Mouse (Mus musculus) adrenal gland, postnatal 36 days (tissue): ENCODE results near the gene Pdzrn4. TPM values are rescaled to one million over a fixed set of nuclear protein-coding genes. Genes with fewer than 3 reads are reported as not detected.
A peak's percentile ranks its signal among the peaks of the same experiment; 100 is the strongest.
"Not testable (repeated sequence)": the region's sequence is repeated elsewhere in the genome, so short reads cannot be mapped to it uniquely, and the experiment has no call there.

ENCODE experiments used
- DNase-seq, 2 experiments: peaks; one replicate each; pipeline ENCODE4 v3.0.0; 2021; ENCODE audit warnings: mixed read lengths in 1 of 2
- long read RNA-seq, 2 experiments: library from polyadenylated mRNA; stranded (forward); transcript quantifications; one replicate each; pipeline ENCODE4 v2.0.0; 2021; ENCODE audit warnings: borderline sequencing depth in 2 of 2
- total RNA-seq, 2 experiments: library from RNA; stranded (reverse); gene quantifications; 2 replicates each; pipeline ENCODE4 v1.2.3; 2021

Pdzrn4 gene
- not detected for total RNA-seq
- long read RNA-seq, experiment 1, partial matches to known transcripts = 0 of 1 reads
- long read RNA-seq, experiment 1, other reads (novel, unspliced or antisense) = 0 of 1 reads
- long read RNA-seq, experiment 2 = 0 reads

GRCm38 (mm10) chr15:92396770-92397608 is at the start of gene Pdzrn4:
Gene Pdzrn4, plus strand, starts transcription at chr15:92396881.
- DNase-seq = peak; percentile 1 to 13

DNA sequence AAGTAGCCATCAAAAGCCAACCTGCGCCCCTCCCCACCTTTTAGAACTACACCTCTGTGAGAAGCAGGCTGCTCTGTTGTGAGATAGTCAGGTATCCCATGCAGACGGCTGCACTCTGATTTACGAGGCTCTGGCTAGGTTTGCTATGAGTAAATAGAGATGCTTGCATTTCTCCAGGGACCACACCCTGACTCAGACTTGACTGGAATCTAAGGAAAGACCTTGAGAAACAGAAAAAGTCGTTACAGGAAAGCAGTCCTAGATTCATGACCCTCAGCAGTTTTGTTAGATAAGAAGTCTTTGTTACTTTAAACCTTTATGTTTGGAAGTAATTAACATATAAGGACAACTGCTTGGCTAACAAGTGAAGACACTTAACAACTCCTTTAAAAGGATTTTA is 49.3 kb upstream of the Pdzrn4 start:
- no peak for DNase-seq

DNA sequence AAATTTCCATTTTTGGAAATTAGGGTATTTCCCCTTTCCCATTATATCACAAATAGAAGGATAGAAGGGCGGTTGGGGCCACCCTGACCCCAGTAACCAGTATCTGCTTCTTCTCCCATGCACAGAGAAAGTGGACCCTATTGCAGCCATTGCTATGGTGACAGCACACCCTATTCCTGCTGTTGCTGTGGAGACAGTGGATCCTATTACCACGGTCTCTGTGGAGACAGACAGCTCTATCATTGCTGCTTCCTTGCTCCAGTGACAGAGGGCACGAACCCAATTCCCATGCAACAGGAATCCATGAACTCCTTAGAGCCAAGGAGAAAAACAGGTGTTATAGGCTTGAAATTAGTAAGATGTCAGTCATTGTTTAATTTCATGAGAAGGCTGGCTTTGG is 48.8 kb upstream of the Pdzrn4 start:
- no peak for DNase-seq

- DNase-seq = not testable (repeated sequence)
Observed at GRCm38 (mm10) chr15:92348453-92348852, 48.2 kb upstream of the Pdzrn4 start.

DNA sequence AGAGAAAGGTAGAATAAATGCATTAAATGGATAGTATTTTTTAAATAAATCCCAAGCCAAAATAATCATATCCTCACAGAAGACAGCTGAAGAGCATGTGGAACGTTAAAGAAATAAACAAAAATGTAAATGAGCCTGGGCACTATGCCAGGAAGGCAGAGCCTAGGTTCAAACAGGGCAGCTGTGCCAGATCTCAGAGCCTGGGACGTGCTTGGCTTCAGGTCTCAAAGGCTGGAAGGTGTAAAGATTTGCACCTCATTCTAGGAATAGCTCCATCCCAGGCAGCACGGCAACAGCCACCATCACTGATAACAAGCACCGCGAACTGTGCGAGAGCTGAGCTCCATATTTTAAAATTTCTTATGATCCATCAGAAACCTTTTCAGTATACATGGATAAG is 32.5 kb upstream of the Pdzrn4 start:
- no peak for DNase-seq

GRCm38 (mm10) chr15:92364592-92364991 is 32.1 kb upstream of the Pdzrn4 start:
- DNase-seq = no peak

DNA sequence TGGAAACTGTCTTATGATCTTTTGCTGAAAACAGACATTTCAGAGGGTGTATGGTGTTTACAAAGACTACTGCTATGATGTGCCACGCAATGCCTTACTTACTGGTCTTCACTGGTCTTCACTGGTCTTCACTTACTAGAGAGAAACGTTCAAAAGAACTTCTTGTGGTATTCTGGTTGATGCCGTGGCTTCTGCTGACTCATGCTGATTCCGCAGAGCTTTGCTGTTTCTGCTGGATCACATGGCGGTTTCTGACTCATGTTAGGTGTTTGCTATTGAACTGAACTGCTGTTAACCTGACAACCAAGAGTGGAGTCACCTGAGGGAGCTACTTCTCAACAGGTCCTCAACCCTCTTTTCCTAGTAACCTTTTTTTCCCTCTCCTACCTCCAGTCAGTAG is 1.9 kb upstream of the Pdzrn4 start:
- no peak for DNase-seq

GRCm38 (mm10) chr15:92398747-92399146 is 2.1 kb downstream of the Pdzrn4 start:
- no peak for DNase-seq

DNA sequence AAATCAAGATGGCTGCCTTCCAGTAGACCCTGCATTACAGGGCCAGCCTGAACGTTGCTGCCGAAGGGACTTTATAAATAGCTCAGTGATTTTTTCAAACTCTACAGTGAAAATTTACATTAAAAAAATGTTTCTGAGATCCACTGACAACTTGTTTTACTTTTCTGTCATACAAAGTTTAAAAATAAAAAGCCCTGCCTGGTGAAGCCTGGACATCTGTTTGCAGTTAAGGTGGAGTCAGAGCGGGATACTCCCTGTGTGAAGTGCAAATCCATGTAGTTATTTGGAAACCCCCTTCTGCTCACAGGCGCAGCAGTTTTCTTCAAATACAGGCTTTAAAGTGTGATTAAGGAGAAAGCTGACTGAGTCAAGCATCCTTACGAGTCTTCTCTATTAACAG is 2.6 kb downstream of the Pdzrn4 start:
- no peak for DNase-seq

- no peak for DNase-seq
Observed at GRCm38 (mm10) chr15:92401554-92401953, 4.9 kb downstream of the Pdzrn4 start.

DNA sequence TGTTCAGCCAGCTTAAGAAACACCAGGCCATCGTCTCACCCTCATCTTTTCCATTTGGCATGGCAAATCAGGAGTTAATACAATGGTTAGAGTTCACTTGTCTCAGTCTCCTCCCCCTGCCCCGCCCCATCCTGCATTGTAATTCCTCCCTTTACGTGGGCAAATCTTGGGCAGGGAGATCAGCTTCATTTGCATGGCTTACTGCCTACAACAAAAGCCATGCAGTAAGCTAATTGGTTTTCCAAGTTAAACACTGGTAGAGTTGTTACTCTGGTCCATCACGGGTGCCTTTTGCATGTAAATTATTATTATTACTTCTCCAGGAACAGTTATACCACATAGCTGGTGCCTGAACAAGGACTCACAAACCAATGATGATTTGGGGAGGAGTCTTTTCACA is 18.6 kb downstream of the Pdzrn4 start:
- DNase-seq = no peak

DNA sequence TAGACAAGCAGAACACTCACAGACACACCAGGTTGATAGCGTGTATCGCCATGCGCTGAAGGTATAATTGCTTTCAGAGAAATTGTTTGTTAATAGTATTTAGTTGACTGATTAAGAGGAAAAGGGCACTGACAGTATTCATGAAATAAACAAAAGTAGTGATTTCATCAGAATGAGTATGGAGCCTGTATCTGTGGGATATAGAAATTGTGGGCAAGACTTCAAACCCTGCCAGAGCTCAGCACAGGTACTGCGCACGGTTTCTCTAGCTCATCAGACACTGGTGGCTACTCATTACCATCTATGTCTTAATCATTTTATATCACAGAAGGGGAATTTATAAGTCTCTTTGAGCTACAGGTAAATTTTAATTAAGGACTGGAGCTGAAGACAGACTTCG is 19.5 kb downstream of the Pdzrn4 start:
- no peak for DNase-seq

DNA sequence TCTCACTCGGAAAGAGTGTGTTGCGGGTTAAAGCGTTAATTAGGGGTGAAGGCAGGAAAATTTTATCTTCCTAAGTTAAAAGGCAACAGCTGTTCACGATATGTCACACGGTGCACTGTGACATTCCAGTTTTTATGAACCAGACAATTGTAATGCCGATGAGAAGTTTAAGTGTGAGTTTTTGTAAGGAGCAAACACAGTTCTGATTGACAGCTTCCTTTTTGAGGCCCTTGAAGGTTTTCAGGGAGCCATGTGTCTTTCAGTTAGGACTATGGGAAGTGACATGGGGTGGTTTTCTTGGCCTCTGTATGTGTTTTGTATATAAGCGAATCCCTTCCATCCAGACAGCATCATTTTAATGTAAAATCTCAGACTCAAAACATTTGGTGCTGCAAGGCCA is 20.0 kb downstream of the Pdzrn4 start:
- DNase-seq = no peak

GRCm38 (mm10) chr15:92417120-92417519 is 20.4 kb downstream of the Pdzrn4 start:
- DNase-seq = no peak

- DNase-seq = no peak
Observed at GRCm38 (mm10) chr15:92434605-92435004, 37.9 kb downstream of the Pdzrn4 start.

DNA sequence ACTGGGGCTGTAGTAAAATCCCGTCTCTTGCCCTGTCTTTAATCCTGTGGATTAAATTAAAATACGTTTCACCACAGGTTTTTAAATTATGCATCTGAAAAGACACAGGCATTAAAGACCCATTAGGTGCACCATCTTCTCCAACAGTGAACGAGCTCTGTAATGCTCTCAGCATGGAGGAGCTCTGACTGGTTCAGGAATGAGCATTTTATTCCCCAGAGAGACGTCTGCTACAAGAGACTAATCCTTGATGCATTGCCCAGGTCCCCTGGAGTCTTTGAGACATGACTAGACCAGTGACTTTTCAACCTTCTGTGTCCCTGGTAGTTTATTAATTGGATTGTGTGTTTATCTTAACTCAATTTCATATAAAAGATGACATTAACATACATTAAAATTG is 38.6 kb downstream of the Pdzrn4 start:
- no peak for DNase-seq

DNA sequence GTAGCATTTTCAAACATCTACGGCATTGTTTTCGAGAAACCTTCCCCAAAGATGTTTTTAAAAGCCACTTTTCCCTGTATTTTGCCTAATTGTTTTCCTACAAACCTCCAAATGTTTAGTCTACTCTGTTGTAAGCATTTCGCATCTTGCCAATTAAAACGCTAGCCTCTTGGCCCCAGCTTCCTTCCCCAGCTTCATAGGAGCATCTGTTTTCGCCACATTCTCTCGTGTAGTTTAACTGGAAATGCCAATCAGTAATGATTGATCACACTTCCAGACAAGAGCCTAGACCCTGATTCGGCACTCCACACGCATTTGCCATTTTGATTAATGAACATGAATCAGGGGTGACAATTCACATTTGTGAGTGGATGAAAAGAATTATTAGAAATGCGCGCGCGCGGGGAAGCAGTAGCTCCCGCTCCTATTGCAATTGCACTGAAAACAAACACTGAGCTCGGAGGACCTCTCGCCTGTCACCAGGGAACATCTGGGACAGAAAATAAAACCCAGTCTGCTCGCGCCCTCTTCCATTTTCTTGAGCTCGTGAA is 45.0 kb downstream of the Pdzrn4 start:
- no peak for DNase-seq

- peak; percentile 9 to 31 for DNase-seq
Observed at GRCm38 (mm10) chr15:92447708-92448147, 51.0 kb downstream of the Pdzrn4 start.

GRCm38 (mm10) chr15:92449112-92449511 is 52.4 kb downstream of the Pdzrn4 start:
- DNase-seq = no peak

GRCm38 (mm10) chr15:92452620-92453019 is 55.9 kb downstream of the Pdzrn4 start:
- no peak for DNase-seq

GRCm38 (mm10) chr15:92482198-92482597 is 85.5 kb downstream of the Pdzrn4 start:
- DNase-seq = no peak

- no peak for DNase-seq
Observed at GRCm38 (mm10) chr15:92491376-92491775, 94.7 kb downstream of the Pdzrn4 start.

GRCm38 (mm10) chr15:92495465-92496174 is 98.9 kb downstream of the Pdzrn4 start:
- no peak for DNase-seq
